Mouse (Mus musculus) colon, adult 2 months (tissue): ENCODE measurements around the gene Cenpq. TPM values are rescaled to one million over a fixed set of nuclear protein-coding genes. Genes with fewer than 3 reads are reported as not detected.

Experiments
- polyA plus RNA-seq: library from polyadenylated mRNA; depleted of rRNA; stranded (reverse); fragments of >200 nt; gene quantifications from 2 replicates; pipeline ENCODE4 v1.2.3, GENCODE M21; 2012; rRNA removed

Gene Cenpq
- polyA plus RNA-seq = 0.70 and 0.79 TPM in 2 replicates

GRCm38 (mm10) chr17:40934420-40935231 lies at the start of gene Cenpq, which contains the start of gene Mut:
Gene Cenpq, minus strand, starts transcription at chr17:40935047.
Gene Mut, plus strand, starts transcription at chr17:40934685.

GRCm38 (mm10) chr17:40914250-40914649 lies 20.6 kb downstream of the Cenpq start, which contains the start of gene Glyatl3:
Gene Glyatl3, minus strand, starts transcription at chr17:40914350.

GRCm38 (mm10) chr17:40879924-40880691 lies 54.7 kb downstream of the Cenpq start, which contains the start of gene 9130008F23Rik:
Gene 9130008F23Rik, minus strand, starts transcription at chr17:40880559.

Other genes with a start within 250 kb of the Cenpq start
- not detected in 2 replicates for gene Esp1, start 207.9 kb downstream of the Cenpq start, polyA plus RNA-seq
- gene Crisp2, start 128.0 kb downstream of the Cenpq start, polyA plus RNA-seq = not detected in 2 replicates
- not detected in 2 replicates for gene Rhag, start 123.9 kb downstream of the Cenpq start, polyA plus RNA-seq
- 11.5 and 14.1 TPM in 2 replicates for gene 9130008F23Rik, start 54.5 kb downstream of the Cenpq start, polyA plus RNA-seq
- gene Glyatl3, start 20.7 kb downstream of the Cenpq start, polyA plus RNA-seq = not detected in 2 replicates
- gene Mut, start 362 bp downstream of the Cenpq start, polyA plus RNA-seq = 6.5 and 8.6 TPM in 2 replicates